Mouse (Mus musculus) neural tube, embryonic 14.5 days (tissue): ENCODE measurements around the gene Wdr43. TPM values are rescaled to one million over a fixed set of nuclear protein-coding genes. Genes with fewer than 3 reads are reported as not detected.
A peak's percentile ranks its signal among the peaks of the same experiment; 100 is the strongest.

Experiments
- ATAC-seq: fragments of 200-750 bp; cut with Nextera tagmentation; 2 replicates; pipeline ENCODE4 v1.8.0; 2017; ENCODE audit warnings: low read depth, mild to moderate bottlenecking, moderate TSS enrichment, moderate library complexity
- H3K27ac ChIP-seq: fragments of 300-500 bp; sonication (generic); 2 replicates; pipeline ENCODE4 v1.5.1; 2014; ENCODE audit warnings: low read depth, mild to moderate bottlenecking, control low read depth, low read length, moderate library complexity, mixed read lengths
- H3K27me3 ChIP-seq: fragments of 300-500 bp; sonication (generic); 2 replicates; pipeline ENCODE4 v1.6.1; 2014; ENCODE audit warnings: low read length; ENCODE audit not compliant: control insufficient read depth, insufficient read depth
- H3K36me3 ChIP-seq: fragments of 300-500 bp; sonication (generic); 2 replicates; pipeline ENCODE4 v1.6.1; 2014; ENCODE audit warnings: low read length, mixed read lengths; ENCODE audit not compliant: control insufficient read depth, insufficient read depth
- H3K4me1 ChIP-seq: fragments of 300-500 bp; sonication (generic); 2 replicates; pipeline ENCODE4 v1.6.1; 2014; ENCODE audit warnings: low read length; ENCODE audit not compliant: control insufficient read depth, insufficient read depth
- H3K4me2 ChIP-seq: fragments of 300-500 bp; sonication (generic); 2 replicates; pipeline ENCODE4 v1.6.1; 2014; ENCODE audit warnings: mild to moderate bottlenecking, low read depth, low read length, control low read depth
- H3K4me3 ChIP-seq: fragments of 300-500 bp; sonication (generic); 2 replicates; pipeline ENCODE4 v1.5.1; 2014; ENCODE audit warnings: low read depth, low read length, control low read depth, mixed read lengths
- H3K9ac ChIP-seq: fragments of 300-500 bp; sonication (generic); replicated peaks from 2 replicates; pipeline ENCODE4 v1.6.1; 2014; ENCODE audit warnings: low read depth, mild to moderate bottlenecking, control low read depth, low read length, mixed read lengths
- H3K9me3 ChIP-seq: fragments of 300-500 bp; sonication (generic); 2 replicates; pipeline ENCODE4 v1.6.1; 2016; ENCODE audit warnings: low read length; ENCODE audit not compliant: control insufficient read depth
- WGBS: fragments of 180-500 bp; shearing (Covaris S2); extraction: QIAGEN DNeasy Blood & Tissue Kit; methylation state at CpG from one replicate; pipeline ENCODE4 v1.1.7; 2014; 5-methylcytosine and 5-hydroxymethylcytosine counted together
- polyA plus RNA-seq: library from polyadenylated mRNA; unstranded; fragments of >200 nt; fragmentation: Nextera tagmentation; extraction: Ambion mirVana; gene quantifications from 2 replicates; pipeline ENCODE4 v1.2.1, GENCODE M21; 2014

Wdr43 gene
- polyA plus RNA-seq, 1 experiment from 2014 or later, result 50.9 TPM

DNA sequence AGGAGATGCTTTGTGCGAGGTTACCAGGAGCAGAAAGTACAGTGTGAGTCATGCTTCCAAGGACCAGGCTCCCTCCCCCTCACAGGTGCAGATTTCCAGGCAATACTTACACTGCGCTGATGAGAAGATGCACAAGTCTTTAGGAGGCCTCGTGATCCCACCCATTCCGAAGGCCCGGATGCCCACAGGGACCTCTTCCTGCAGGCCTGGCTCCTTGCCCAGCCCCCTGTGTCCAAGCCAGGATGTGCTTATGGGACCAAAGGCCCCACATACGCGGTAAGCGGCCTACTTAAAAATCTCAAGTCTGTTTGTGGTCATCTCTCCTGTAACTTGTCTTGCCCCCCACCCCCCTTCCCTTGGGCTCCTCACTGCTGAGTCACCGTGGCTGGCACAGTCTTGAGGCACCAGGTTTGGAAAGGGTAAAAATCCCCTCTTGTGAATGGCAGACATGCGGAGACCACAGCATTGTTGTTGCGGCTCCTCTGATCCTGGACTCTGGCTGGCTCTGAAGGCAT, 75.7 kb downstream of the Wdr43 start:
- Histone ChIP-seq H3K4me1 (no peaks in the 10 kb centered on the region), H3K27ac (no peak overlapping the region), H3K36me3 (no peaks in the 10 kb centered on the region), H3K27me3 (no peaks in the 10 kb centered on the region), H3K4me2 (no peak overlapping the region), H3K9ac (no peak overlapping the region), H3K9me3 (no peaks in the 10 kb centered on the region), H3K4me3 (no peak overlapping the region)
- ATAC-seq, result 0 out of 2 replicates have a peak, but pooled peaks have one; percentile 25
- 73% methylated on average over 11 of the region's 11 CpGs for WGBS

DNA sequence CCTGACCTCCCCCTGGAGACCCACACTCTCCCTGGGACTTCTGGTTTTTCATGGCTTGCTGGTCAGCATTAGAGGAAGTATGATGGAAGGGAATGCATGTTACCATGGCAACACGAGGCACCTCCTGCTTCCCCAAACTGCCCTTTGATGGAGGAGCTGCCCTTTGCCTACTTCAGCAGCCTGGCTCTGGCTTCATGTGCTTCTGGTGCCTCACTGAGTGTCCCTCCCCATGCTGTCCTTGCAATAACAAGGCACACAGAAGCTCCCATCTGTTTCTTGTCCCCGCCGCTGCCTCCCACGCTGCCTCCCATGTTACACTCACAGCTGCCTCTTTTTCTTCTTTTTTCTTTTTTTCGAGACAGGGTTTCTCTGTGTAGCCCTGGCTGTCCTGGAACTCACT, 77.6 kb downstream of the Wdr43 start:
- Histone ChIP-seq H3K4me3 (no peak overlapping the region), H3K27ac (no peak overlapping the region), H3K4me1 (no peaks in the 10 kb centered on the region), H3K9ac (no peak overlapping the region), H3K27me3 (no peaks in the 10 kb centered on the region), H3K36me3 (no peaks in the 10 kb centered on the region), H3K4me2 (no peak overlapping the region), H3K9me3 (no peaks in the 10 kb centered on the region)
- ATAC-seq, result no peak
- WGBS, result 46% methylated on average over 5 of the region's 5 CpGs

DNA sequence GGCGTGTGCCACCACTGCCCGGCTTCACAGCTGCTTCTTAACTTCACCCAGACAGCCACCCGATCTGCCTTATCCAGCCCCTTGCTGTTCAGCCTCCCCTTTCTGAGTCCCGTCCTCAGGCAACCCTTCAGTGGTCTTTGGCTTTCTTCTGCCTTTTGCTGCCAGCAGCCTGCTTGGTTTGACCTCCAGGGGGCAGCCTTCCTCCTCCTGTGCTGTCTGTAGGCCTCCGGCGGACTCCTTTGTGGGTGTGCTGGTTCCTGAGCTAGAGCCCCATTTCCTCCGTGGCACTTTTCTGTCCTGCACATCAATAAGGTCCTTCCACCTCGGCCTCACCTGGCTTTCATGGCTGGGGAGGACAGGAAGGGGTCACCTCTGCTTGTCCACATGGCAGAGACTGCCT, 78.1 kb downstream of the Wdr43 start:
- no peak overlapping the region for H3K4me3 ChIP-seq
- no peaks in the 10 kb centered on the region for H3K4me1 ChIP-seq
- H3K9me3 ChIP-seq, result no peaks in the 10 kb centered on the region
- no peaks in the 10 kb centered on the region for H3K36me3 ChIP-seq
- ATAC-seq, result no peak
- no peak overlapping the region for H3K4me2 ChIP-seq
- no peak overlapping the region for H3K9ac ChIP-seq
- no peak overlapping the region for H3K27ac ChIP-seq
- no peaks in the 10 kb centered on the region for H3K27me3 ChIP-seq
- 63% methylated on average over 8 of the region's 8 CpGs for WGBS

DNA sequence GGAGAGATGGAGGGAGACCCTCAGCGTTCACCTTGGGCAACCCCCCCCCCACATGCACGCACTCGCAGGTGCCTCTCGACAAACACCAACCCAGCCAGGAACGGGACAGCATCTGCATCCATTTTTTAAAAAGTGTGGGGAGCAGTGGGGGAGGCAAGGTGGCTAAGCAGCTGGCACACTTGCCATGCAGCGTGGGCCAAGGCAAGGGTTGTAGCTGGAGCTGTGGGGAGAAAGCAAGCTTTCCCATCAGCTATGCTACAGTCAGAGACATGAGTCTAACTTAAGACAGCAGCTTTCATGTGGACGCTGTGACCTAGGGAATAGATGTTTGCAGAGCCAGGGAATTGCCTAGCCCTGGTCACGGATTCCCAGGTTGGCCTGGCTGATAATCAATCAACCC, 79.5 kb downstream of the Wdr43 start:
- Histone ChIP-seq H3K27me3 (no peaks in the 10 kb centered on the region), H3K4me2 (no peak overlapping the region), H3K4me1 (no peaks in the 10 kb centered on the region), H3K36me3 (no peaks in the 10 kb centered on the region), H3K4me3 (no peak overlapping the region), H3K9me3 (no peaks in the 10 kb centered on the region), H3K27ac (no peak overlapping the region), H3K9ac (no peak overlapping the region)
- ATAC-seq, result no peak
- WGBS, result 88% methylated on average over 8 of the region's 8 CpGs

DNA sequence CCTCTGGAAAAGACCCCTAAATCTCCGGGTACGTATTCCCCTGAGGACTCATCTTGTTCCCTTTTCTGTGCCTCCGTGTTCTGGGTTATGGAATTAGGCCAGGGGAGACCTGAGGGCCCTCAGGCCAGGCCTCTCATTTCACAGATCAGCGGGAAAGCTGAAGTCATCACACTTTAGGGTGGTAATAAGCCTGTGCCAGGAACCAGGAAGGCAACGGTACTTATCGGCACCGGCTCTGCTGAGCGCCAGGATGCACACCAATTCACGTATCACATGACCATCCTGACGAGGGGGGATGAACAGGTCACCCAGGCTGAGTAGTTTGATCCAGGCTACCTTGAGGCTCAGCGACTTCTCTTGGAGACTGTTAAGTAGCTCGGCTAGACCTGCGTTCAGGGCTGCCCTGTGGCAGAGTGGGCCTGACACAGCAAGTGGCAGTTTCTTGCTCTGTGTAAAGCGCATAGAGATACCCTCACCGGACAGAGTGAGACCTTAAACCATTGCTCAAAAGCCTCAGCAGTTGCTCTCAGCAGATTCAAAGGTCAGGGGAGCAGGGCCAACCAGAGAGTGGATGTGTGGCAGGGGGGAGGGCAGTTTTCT, 80.1 kb downstream of the Wdr43 start:
- Histone ChIP-seq H3K9me3 (no peaks in the 10 kb centered on the region), H3K36me3 (no peaks in the 10 kb centered on the region), H3K4me1 (no peaks in the 10 kb centered on the region), H3K27ac (no peak overlapping the region), H3K4me3 (no peak overlapping the region), H3K9ac (no peak overlapping the region), H3K4me2 (no peak overlapping the region), H3K27me3 (no peaks in the 10 kb centered on the region)
- WGBS, result 74% methylated on average over 15 of the region's 15 CpGs
- ATAC-seq, result no peak

DNA sequence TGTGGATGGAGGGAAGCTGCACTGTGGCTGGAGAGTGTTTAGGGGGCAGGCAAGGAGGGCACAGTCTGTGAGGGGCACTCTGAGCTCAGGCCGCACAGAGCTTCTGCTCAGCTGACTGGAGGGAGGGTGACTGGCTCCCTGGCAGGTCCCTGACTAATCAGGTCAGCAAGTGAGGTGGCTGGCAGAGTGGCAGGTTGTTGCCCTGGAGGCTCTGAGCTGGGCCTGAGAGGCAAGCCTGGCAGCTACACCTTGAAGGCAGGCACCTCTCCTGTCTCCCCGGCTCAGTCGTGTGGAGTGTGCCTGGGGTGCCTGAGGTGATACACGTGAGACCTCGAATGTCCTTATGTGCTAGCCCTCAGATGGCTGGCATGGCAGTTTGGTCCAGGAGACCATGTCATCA, 80.7 kb downstream of the Wdr43 start:
- Histone ChIP-seq H3K4me2 (no peak overlapping the region), H3K27me3 (no peaks in the 10 kb centered on the region), H3K4me3 (no peak overlapping the region), H3K9ac (no peak overlapping the region), H3K36me3 (no peaks in the 10 kb centered on the region), H3K27ac (no peak overlapping the region), H3K9me3 (no peaks in the 10 kb centered on the region), H3K4me1 (no peaks in the 10 kb centered on the region)
- WGBS, result 93% methylated on average over 5 of the region's 5 CpGs
- no peak for ATAC-seq

DNA sequence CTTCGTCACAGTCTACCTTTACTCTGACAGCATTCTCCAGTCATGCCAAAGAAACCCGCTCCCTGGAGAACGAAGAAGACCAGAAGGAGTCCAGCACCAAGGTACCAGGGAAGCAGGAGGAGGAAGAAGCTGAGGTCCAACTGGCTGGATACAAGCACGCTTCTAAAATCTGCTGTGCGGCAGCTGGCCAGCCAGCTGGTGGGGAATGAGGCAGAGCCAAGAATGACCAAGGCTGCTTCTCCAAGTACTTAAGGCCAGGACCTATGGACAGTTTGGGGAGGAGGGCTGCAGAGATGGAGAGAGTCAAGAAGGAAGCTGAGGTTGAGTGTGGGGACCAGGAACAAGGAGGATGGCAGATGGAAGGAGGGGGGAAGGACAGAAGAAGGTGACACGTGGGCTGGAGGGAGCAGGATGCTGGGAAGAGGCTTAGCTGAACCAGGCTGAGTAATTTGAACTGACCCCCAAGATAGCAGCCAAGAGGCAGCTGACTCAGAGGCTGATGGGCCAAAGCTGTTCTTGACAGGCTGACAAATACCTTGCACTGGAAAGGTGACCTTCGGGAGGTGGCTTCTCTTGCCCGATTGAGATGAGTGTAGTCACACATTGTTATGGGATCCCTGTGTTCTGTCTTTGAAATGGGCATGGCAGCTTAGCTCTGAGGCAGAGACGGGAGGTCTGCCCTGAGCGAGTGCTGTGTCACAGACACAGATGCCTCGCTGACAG, 82.4 kb downstream of the Wdr43 start:
- Histone ChIP-seq H3K27ac (no peak overlapping the region), H3K4me3 (no peak overlapping the region), H3K27me3 (no peaks in the 10 kb centered on the region), H3K9ac (no peak overlapping the region), H3K4me1 (no peaks in the 10 kb centered on the region), H3K36me3 (no peaks in the 10 kb centered on the region), H3K9me3 (no peaks in the 10 kb centered on the region), H3K4me2 (no peak overlapping the region)
- WGBS, result 87% methylated on average over 11 of the region's 11 CpGs
- no peak for ATAC-seq

DNA sequence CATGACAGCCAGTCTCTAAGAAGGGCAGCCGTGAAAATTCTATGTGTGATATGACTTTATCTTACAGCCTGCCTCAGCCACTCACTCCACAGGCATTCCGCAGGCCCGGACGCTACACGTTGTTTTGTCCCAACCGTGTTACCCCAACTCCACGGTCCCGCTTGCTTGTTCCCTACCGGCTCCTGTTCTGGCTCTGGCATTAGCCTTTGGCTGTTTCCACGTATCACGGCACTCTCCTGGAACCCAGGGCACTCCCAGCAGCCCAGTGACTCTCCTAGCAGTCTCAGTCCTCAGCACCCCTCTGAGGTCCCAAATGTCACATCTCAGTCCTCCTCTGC, 82.9 kb downstream of the Wdr43 start:
- Histone ChIP-seq H3K36me3 (no peaks in the 10 kb centered on the region), H3K4me1 (no peaks in the 10 kb centered on the region), H3K4me3 (no peak overlapping the region), H3K27me3 (no peaks in the 10 kb centered on the region), H3K9me3 (no peaks in the 10 kb centered on the region), H3K27ac (no peak overlapping the region), H3K9ac (no peak overlapping the region), H3K4me2 (no peak overlapping the region)
- 94% methylated on average over 11 of the region's 11 CpGs for WGBS
- ATAC-seq, result no peak

DNA sequence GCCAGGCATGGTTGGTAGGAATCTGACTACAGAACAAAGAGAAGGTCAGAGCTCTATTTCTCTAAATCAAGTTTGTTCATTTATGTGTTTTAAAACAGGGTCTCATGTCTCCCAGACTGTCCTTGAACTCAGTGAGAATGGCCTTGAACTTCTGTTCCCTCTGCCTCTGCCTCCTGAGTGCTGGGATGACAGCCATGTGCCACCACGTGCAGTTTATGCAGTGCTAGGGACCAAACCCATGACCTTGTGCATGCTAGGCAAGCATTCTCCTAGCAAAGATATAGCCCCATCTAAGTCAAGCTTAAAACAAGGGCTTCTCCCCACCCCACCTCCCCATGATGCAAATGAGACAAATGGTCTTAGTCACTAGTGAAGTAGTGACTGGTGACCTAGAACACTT, 89.4 kb downstream of the Wdr43 start:
- Histone ChIP-seq H3K9me3 (no peaks in the 10 kb centered on the region), H3K4me3 (no peak overlapping the region), H3K9ac (no peak overlapping the region), H3K36me3 (no peaks in the 10 kb centered on the region), H3K4me2 (no peak overlapping the region), H3K27ac (no peak overlapping the region), H3K4me1 (no peaks in the 10 kb centered on the region), H3K27me3 (no peaks in the 10 kb centered on the region)
- no peak for ATAC-seq
- 84% methylated on average over 1 of the region's 1 CpGs for WGBS
